Mouse (Mus musculus) testis, adult 10 weeks (tissue): ENCODE measurements around the gene 1190005I06Rik. TPM values are rescaled to one million over a fixed set of nuclear protein-coding genes. Genes with fewer than 3 reads are reported as not detected.

Experiments used
- polyA plus RNA-seq: library from polyadenylated mRNA; stranded (reverse); fragments of 350-450 nt; fragmentation: Illumina TruSeq; extraction: RNeasy Lipid Tissue Mini Kit (QIAGEN cat#74804); gene quantifications from one replicate; pipeline ENCODE4 v1.2.3, GENCODE M21; 2014; ENCODE audit warnings: low read depth, low replicate concordance

The 1190005I06Rik gene
- not detected for polyA plus RNA-seq

GRCm38 (mm10) chr8:120647532-120647931 is at the start of gene 1190005I06Rik:
TSS of gene 1190005I06Rik (minus strand) at chr8:120647632.

GRCm38 (mm10) chr8:120668374-120668905 is 21.0 kb upstream of the 1190005I06Rik start, which contains the start of gene Emc8:
TSS of gene Emc8 (minus strand) at chr8:120668573.

GRCm38 (mm10) chr8:120667561-120668373 is 20.3 kb upstream of the 1190005I06Rik start, which contains the start of the genes Gm27021 and Cox4i1:
TSS of gene Gm27021 (minus strand) at chr8:120668079.
TSS of gene Cox4i1 (plus strand) at chr8:120668222.

DNA sequence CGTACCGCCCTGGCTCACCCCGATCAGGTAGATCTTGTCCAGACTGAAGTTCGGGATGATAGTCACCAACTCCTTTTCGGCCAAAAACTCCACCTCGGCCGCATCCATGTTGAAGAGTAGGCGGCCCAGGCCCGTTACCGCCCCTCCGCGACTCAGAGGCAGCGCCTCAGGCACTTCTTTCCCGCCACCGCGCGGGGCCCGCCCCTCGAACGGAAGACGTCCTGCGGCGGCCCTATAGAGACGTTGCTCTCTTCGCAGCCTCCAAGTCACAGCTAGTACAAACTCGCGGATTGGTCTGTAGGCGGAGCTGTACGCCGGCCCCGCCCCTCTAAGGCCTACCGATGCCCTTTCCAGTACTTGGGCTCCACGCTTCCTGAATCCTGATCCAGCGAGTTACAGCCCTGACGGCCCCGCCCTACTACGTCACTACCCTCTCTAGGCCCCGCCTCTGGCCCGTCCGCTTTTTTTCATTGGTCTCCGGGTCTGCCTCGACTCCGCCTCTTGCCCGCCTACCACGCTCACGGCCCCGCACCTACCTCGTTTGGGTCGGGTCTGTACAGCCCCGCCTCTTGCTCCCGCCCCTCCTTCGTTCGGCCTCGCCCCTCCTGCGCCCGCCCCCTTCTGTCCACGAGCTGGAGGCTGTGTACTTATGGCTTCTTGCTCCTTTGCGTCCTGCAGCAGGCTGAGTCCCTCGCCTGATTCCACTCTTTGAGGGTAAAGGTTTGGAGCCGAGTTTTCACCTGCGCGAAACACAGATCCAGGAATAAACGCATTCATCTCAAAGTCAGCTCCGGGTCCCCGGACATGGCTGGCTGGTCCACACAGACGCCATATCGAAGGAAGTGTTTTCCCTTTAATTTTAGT is 58.3 kb downstream of the 1190005I06Rik start, which contains the start of gene Gins2:
Gins2 (minus strand) TSS at position 397 of the 864 bp plus-strand sequence.

Other genes with a start within 250 kb of the 1190005I06Rik start
- gene Gins2, start 58.3 kb downstream of the 1190005I06Rik start, polyA plus RNA-seq = 0.74 TPM
- not detected for gene Gm27021, start 20.4 kb upstream of the 1190005I06Rik start, polyA plus RNA-seq
- gene Cox4i1, start 20.6 kb upstream of the 1190005I06Rik start, polyA plus RNA-seq = 25.1 TPM
- gene Emc8, start 20.9 kb upstream of the 1190005I06Rik start, polyA plus RNA-seq = 3.1 TPM
- gene Irf8, start 88.7 kb upstream of the 1190005I06Rik start, polyA plus RNA-seq = 0.76 TPM